Mouse (Mus musculus): ENCODE data around the gene Runx1. TPM values are rescaled to one million over a fixed set of nuclear protein-coding genes. Genes with fewer than 3 reads are reported as not detected.

Gene Runx1
- total and polyA plus RNA-seq, 2 experiments from 2014 or later: 1.3 to 2.2 TPM

DNA sequence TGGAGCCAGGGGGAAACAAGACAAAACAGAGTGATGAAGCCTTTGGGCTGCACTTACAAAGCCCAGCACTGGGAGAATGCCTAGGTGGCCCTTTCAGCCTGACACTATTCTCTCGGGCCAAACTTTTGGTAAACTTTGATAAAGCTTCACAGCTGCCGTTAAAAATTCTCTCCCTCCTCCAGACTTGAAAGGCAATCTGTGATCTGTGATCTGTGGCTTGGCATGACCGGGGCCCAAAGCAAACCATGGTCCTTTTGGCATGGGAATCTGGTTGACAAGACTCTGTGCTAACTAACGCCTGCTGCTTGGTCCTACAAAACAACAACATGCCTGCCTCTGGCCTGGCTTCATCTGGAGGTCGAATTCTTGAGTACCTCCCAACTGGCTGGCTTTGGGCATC is 188.9 kb downstream of the Runx1 start:
- ATAC-seq: no peak
- Histone ChIP-seq H3K9me3 (ENCODE audit: low read length) (no peaks in the 10 kb centered on the region), H3K27me3 (ENCODE audit: insufficient read depth, low read length) (no peaks in the 10 kb centered on the region), H3K4me3 (ENCODE audit: low read length) (no peak overlapping the region), H3K27ac (no peak overlapping the region), H3K9ac (replicated peaks; ENCODE audit: low read length) (no peak overlapping the region), H3K4me2 (ENCODE audit: low read depth, low read length) (no peak overlapping the region), H3K36me3 (ENCODE audit: insufficient read depth, low read length) (no peaks in the 10 kb centered on the region), H3K4me1 (ENCODE audit: insufficient read depth, low read length) (no peaks in the 10 kb centered on the region)
- TF ChIP-seq CTCF (IDR thresholded peaks at IDR 0.05; ENCODE audit: low read depth): no peak
- WGBS: 68% methylated on average over 5 of the region's 5 CpGs
- no peak for DNase-seq (ENCODE audit: low spot score)

- DNase-seq (ENCODE audit: low spot score) (no peak), ATAC-seq (peak; percentile 82)
- WGBS: 22% methylated on average over 11 of the region's 11 CpGs
- Histone ChIP-seq H3K9ac (replicated peaks; ENCODE audit: low read length) (no peak overlapping the region), H3K4me1 (ENCODE audit: insufficient read depth, low read length) (no peaks in the 10 kb centered on the region), H3K9me3 (ENCODE audit: low read length) (no peaks in the 10 kb centered on the region), H3K27ac (no peak overlapping the region), H3K36me3 (ENCODE audit: insufficient read depth, low read length) (no peaks in the 10 kb centered on the region), H3K4me2 (ENCODE audit: low read depth, low read length) (0 out of 2 replicates have a peak overlapping the region, but pooled peaks have one; percentile 11), H3K4me3 (ENCODE audit: low read length) (no peak overlapping the region), H3K27me3 (ENCODE audit: insufficient read depth, low read length) (no peaks in the 10 kb centered on the region)
- no peak for TF ChIP-seq CTCF (IDR thresholded peaks at IDR 0.05; ENCODE audit: low read depth)
These were observed 193.7 kb downstream of the Runx1 start for GRCm38 (mm10) chr16:92632115-92632763.

GRCm38 (mm10) chr16:92631637-92632036 is 194.3 kb downstream of the Runx1 start:
- no peak for ATAC-seq
- no peak overlapping the region for H3K4me3 ChIP-seq (ENCODE audit: low read length)
- no peak for TF ChIP-seq CTCF (IDR thresholded peaks at IDR 0.05; ENCODE audit: low read depth)
- WGBS: 29% methylated on average over 6 of the region's 6 CpGs
- no peaks in the 10 kb centered on the region for H3K9me3 ChIP-seq (ENCODE audit: low read length)
- no peaks in the 10 kb centered on the region for H3K27me3 ChIP-seq (ENCODE audit: insufficient read depth, low read length)
- no peaks in the 10 kb centered on the region for H3K36me3 ChIP-seq (ENCODE audit: insufficient read depth, low read length)
- no peak overlapping the region for H3K9ac ChIP-seq (replicated peaks; ENCODE audit: low read length)
- no peaks in the 10 kb centered on the region for H3K4me1 ChIP-seq (ENCODE audit: insufficient read depth, low read length)
- H3K4me2 ChIP-seq (ENCODE audit: low read depth, low read length): no peak overlapping the region
- H3K27ac ChIP-seq: no peak overlapping the region
- DNase-seq (ENCODE audit: low spot score): no peak

- no peak for ATAC-seq
- WGBS: 51% methylated on average over 5 of the region's 5 CpGs
These were observed 195.0 kb downstream of the Runx1 start for GRCm38 (mm10) chr16:92630950-92631349.

DNA sequence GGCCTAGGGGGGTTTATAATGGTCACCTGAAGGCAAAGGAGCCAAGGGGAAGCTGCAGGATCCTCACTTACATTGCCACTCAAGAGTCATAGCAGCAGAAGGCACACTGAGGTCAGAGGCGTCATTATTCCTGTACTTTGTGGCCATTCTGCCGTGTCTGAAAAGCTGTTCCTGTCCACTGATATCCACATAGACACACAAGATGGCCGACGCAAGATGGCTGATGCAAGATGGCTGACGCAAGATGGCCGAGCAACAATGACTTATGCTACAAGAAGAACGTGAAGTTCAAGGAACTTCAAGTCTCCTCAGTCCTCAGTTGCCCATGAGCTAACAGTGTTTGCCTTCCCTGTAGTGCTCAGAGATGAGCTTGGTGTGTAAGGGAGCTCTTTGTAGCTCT is 196.1 kb downstream of the Runx1 start:
- Histone ChIP-seq H3K27me3 (ENCODE audit: insufficient read depth, low read length) (no peaks in the 10 kb centered on the region), H3K4me1 (ENCODE audit: insufficient read depth, low read length) (no peaks in the 10 kb centered on the region), H3K9me3 (ENCODE audit: low read length) (no peaks in the 10 kb centered on the region), H3K36me3 (ENCODE audit: insufficient read depth, low read length) (no peaks in the 10 kb centered on the region), H3K27ac (no peak overlapping the region), H3K4me3 (ENCODE audit: low read length) (no peak overlapping the region), H3K9ac (replicated peaks; ENCODE audit: low read length) (no peak overlapping the region), H3K4me2 (ENCODE audit: low read depth, low read length) (no peak overlapping the region)
- DNase-seq (ENCODE audit: low spot score) (no peak), ATAC-seq (no peak)
- WGBS: 96% methylated on average over 7 of the region's 7 CpGs
- TF ChIP-seq CTCF (IDR thresholded peaks at IDR 0.05; ENCODE audit: low read depth): no peak

More at GRCm38 (mm10) chr16:92630950-92631349, 195.0 kb downstream of the Runx1 start:
- no peak for DNase-seq (ENCODE audit: low spot score)
- Histone ChIP-seq H3K27me3 (ENCODE audit: insufficient read depth, low read length) (no peaks in the 10 kb centered on the region), H3K4me3 (ENCODE audit: low read length) (no peak overlapping the region), H3K9ac (replicated peaks; ENCODE audit: low read length) (no peak overlapping the region), H3K4me2 (ENCODE audit: low read depth, low read length) (no peak overlapping the region), H3K4me1 (ENCODE audit: insufficient read depth, low read length) (no peaks in the 10 kb centered on the region), H3K27ac (no peak overlapping the region), H3K36me3 (ENCODE audit: insufficient read depth, low read length) (no peaks in the 10 kb centered on the region), H3K9me3 (ENCODE audit: low read length) (no peaks in the 10 kb centered on the region)
- TF ChIP-seq CTCF (IDR thresholded peaks at IDR 0.05; ENCODE audit: low read depth): no peak

GRCm38 (mm10) chr16:92627262-92627661 is 198.7 kb downstream of the Runx1 start:
- DNase-seq (ENCODE audit: low spot score) (no peak), ATAC-seq (no peak)
- Histone ChIP-seq H3K9ac (replicated peaks; ENCODE audit: low read length) (no peak overlapping the region), H3K4me3 (ENCODE audit: low read length) (no peak overlapping the region), H3K27me3 (ENCODE audit: insufficient read depth, low read length) (no peaks in the 10 kb centered on the region), H3K36me3 (ENCODE audit: insufficient read depth, low read length) (no peaks in the 10 kb centered on the region), H3K27ac (no peak overlapping the region), H3K4me2 (ENCODE audit: low read depth, low read length) (no peak overlapping the region), H3K4me1 (ENCODE audit: insufficient read depth, low read length) (no peaks in the 10 kb centered on the region), H3K9me3 (ENCODE audit: low read length) (no peaks in the 10 kb centered on the region)
- WGBS: 52% methylated on average over 6 of the region's 6 CpGs
- no peak for TF ChIP-seq CTCF (IDR thresholded peaks at IDR 0.05; ENCODE audit: low read depth)

GRCm38 (mm10) chr16:92623953-92624352 is 202.0 kb downstream of the Runx1 start:
- ATAC-seq (no peak), DNase-seq (ENCODE audit: low spot score) (no peak)
- Histone ChIP-seq H3K4me1 (ENCODE audit: insufficient read depth, low read length) (no peaks in the 10 kb centered on the region), H3K27me3 (ENCODE audit: insufficient read depth, low read length) (no peaks in the 10 kb centered on the region), H3K27ac (no peak overlapping the region), H3K9me3 (ENCODE audit: low read length) (no peaks in the 10 kb centered on the region), H3K36me3 (ENCODE audit: insufficient read depth, low read length) (no peaks in the 10 kb centered on the region), H3K4me2 (ENCODE audit: low read depth, low read length) (no peak overlapping the region), H3K4me3 (ENCODE audit: low read length) (no peak overlapping the region), H3K9ac (replicated peaks; ENCODE audit: low read length) (no peak overlapping the region)
- WGBS: 72% methylated on average over 11 of the region's 11 CpGs
- TF ChIP-seq CTCF (IDR thresholded peaks at IDR 0.05; ENCODE audit: low read depth): 0 out of 2 replicates have a peak, but pooled peaks have one; percentile 5
